Mouse (Mus musculus) heart, adult 9 months (tissue): ENCODE measurements around the gene Rnf182.

Source experiments
- DNase-seq, 2 experiments: peaks; one replicate each; pipeline ENCODE4 v3.0.0; 2022; ENCODE audit warnings: low spot score in 2 of 2

Gene Rnf182

GRCm38 (mm10) chr13:43698506-43698905 lies 83.0 kb downstream of the Rnf182 start:
- no peak for DNase-seq

GRCm38 (mm10) chr13:43703471-43703870 lies 88.0 kb downstream of the Rnf182 start:
- no peak for DNase-seq

DNA sequence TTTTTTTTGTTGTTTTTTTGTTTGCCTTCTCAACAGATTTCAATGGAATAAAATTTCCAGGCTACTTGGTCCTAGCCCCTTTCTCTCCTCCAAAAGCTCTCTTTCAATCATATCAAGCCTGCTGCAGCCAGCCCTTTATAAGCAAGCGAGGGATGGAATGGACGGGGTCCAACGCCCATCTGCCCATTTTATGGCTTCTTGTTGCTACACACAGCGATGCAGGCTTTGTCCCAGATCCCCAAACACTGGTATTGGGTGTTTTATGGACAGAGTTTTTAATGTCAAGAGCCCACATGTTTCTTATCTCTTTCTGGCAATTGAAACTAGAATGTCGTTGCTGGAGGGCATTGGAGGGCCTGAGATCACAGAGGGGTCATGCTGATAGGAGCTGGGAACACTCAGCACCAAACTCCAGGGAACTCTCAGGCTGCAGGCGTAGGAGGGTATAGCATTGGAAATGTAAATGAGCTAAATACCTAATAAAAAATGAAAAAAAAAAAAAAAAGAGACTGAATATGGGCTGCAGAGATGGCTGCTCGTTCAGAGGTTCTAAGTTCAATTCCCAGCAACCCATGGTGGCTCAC lies 89.1 kb downstream of the Rnf182 start:
- DNase-seq, result no peak

DNA sequence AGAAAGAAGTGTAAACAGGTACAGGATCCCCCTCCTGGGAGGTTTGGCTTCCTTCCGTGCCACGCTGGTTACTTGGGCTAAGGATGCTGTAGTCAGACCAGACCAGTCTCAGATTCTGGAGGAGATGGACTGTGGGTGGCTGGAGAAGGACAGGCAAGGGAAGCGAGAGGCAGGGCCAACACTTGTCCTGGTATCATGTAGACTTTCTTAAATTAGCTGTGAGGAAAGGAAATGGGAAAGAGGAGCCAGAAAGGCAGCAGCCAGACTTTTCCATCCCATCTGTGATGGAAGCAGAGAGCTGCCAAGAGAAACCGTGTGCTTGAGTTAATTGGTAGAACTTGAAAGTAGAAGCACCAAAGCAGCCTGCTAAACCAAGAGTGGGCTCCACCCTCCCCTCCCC lies 90.9 kb downstream of the Rnf182 start:
- no peak for DNase-seq

- DNase-seq, result peak; percentile 23 to 43
Observed at GRCm38 (mm10) chr13:43709529-43709928, 94.0 kb downstream of the Rnf182 start.

DNA sequence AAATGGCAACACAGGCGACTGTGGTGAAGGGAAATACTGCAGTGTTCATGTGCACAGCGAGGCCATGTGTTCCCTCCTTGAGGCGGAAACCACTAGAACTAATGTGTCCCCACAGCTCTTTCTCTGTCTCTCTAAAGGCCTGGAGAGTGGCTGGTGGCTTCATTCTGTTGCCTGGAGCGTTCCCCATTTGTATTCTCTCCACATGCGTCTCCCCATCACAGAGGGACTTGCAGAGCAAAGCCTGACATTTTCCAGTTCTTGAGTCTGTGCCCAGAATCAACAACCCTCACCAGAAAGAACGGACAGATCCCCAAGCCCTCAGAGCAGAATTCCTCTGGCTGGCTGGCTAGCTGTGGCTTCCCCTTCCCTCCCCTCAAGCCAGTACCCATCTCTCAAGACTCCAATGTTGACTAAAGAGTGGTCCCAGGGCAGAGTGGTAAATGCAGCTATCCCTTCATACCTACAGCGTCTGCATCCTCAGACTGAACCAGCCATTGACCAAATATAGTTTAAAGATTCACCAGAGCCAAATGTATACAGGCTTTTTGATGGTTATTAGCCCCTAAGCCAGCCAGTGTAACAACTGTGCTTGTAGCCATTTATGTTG lies 96.3 kb downstream of the Rnf182 start:
- no peak for DNase-seq

DNA sequence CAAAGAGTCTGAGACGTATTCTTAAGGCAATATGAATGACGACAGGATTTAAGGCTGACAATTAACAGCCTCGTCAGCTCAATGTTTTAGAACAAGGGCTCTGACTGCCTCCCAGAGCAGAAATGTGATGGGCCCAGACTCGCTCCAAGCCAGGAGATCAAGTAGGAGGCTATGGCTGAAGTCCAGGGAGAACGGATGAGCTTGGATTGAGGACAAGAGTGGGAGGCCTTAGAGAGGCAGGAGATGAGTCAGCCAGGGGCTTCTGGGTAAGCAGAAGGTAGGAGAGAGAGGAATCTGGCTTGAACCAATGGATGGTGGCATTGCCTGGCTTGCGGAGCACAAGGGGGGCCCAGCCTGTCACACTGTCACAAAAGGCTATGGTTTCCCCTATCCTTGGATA lies 99.2 kb downstream of the Rnf182 start:
- no peak for DNase-seq

- DNase-seq, result no peak
Observed at GRCm38 (mm10) chr13:43715466-43715865, 100.0 kb downstream of the Rnf182 start.

GRCm38 (mm10) chr13:43716514-43717036 lies 101.1 kb downstream of the Rnf182 start:
- DNase-seq, result no peak

DNA sequence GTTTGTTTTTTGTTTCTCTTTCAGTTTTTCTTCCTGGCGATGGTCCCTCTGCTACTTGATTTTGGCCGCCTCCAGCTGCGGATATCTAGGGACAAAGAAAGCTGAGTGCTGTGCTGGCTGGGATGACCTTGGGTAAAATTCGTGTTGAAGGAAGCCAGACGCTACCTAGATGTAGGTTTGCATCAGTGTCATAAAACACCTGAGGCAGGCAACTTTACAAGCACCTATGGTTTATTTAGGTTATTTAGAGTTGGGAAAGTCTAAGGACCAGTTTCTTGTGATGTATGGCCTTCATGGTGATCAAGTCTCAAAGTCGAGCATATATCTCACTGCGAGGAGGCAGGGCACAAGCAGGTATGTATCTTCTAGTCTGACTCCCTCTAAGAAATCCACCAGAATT lies 102.7 kb downstream of the Rnf182 start:
- no peak for DNase-seq

- no peak for DNase-seq
Observed at GRCm38 (mm10) chr13:43720496-43720895, 105.0 kb downstream of the Rnf182 start.
